Mouse (Mus musculus): ENCODE measurements around the gene Sdc4.

The Sdc4 gene

DNA sequence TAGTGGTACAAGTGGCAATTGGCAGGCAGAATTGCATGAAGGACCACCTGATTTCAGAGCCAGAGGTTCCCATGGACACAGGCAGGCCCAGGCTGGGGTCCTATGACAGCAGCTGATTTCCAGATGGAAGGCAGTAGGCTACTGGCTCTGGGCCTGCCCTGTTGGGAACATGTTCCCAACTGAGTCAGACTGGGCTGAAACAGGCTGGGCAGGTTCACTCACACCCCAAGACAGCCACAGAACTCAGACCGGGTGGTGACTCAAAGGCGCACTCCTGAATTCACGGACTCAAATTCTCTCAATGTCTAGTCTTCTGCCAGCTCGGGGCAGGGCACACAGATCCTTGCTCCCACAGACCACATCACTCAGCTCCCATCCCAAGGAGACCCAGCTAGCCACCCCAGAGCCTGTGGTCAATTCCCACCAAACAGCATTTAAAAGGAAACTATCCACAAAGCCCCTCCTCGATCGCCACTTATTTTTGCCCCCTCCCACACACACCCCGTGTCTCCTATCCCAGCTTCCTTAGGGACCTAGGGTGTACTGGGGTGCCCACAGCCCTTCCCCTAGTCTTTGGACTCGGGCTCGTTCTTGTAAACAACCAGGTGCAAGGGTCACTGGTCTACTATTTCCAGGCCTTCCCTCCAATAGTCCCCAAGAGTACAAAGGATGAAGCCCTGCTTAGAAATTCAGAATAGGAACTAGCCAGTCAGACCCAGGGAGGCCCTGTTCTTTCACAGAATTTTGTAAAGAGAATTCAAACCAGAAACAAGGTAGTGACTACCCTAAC, 11.8 kb downstream of the Sdc4 start:
- no peak for DNase-seq (ENCODE audit: low spot score)

DNA sequence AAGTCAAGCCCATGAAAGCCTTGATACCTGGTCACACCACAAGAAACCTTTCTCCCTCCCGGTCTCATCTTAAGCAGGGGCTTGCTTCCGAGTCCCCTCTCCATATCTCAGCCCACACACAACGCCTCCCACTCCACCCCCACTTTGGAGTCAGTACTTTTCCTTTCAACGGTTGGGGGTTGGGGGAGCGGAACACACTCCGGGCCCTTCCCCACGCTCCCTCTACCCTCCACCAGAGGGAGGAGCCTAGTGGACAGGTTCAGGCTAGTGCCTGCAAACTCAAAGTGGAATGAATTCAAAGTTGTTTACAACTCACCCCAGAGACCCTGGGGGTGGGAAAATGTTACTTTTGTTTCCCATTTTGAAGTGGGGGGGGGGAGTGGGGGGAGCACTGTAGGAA, 13.0 kb downstream of the Sdc4 start:
- DNase-seq (ENCODE audit: low spot score), result peak; percentile 77

- DNase-seq (ENCODE audit: low spot score), result no peak
Observed at GRCm38 (mm10) chr2:164429881-164430615, 13.6 kb downstream of the Sdc4 start.

- DNase-seq (ENCODE audit: low spot score), result no peak
Observed at GRCm38 (mm10) chr2:164428451-164428850, 15.2 kb downstream of the Sdc4 start.

GRCm38 (mm10) chr2:164426952-164427351, 16.7 kb downstream of the Sdc4 start:
- no peak for DNase-seq (ENCODE audit: low spot score)

GRCm38 (mm10) chr2:164426121-164426520, 17.6 kb downstream of the Sdc4 start:
- DNase-seq (ENCODE audit: low spot score), result no peak

DNA sequence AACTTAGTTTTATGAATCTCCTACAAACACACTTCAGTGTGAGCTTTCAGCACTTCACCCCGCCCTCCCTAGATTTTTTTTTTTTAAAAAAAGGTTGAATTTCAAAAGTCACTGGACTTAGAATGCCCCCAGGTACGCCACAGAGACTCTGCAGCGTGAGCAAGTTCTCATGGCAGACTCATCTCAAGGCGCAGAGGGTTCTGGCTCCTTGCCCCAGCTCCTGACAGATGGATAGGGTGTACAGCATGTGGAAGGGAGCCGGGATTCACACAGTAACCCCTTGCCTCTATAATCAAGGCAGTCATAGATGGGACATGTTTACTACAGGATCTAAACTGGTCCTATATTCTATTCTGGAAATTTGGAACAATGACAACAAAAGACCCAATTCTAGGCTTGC, 18.3 kb downstream of the Sdc4 start:
- DNase-seq (ENCODE audit: low spot score), result no peak

- DNase-seq (ENCODE audit: low spot score), result no peak
Observed at GRCm38 (mm10) chr2:164424406-164424805, 19.3 kb downstream of the Sdc4 start.

DNA sequence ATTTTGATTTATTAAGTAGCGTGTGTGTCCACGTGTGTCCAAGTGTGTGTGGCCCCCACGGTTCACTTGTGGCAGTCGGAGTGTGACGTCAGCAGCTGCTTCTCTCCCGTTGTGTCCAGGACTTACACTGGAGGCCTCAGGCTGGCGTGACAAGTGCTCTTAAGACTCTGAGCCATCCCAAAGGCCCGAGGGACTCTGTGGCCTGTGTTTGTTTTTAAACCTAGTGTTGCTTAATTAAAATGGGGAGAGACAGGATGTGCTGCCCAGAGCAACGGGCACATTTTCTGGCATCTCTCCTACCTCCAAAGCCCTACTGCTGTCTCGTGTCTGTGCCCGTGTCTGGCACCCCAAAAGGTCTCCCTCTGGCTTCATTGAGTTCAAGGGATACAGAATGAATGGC, 20.2 kb downstream of the Sdc4 start:
- DNase-seq (ENCODE audit: low spot score), result no peak

DNA sequence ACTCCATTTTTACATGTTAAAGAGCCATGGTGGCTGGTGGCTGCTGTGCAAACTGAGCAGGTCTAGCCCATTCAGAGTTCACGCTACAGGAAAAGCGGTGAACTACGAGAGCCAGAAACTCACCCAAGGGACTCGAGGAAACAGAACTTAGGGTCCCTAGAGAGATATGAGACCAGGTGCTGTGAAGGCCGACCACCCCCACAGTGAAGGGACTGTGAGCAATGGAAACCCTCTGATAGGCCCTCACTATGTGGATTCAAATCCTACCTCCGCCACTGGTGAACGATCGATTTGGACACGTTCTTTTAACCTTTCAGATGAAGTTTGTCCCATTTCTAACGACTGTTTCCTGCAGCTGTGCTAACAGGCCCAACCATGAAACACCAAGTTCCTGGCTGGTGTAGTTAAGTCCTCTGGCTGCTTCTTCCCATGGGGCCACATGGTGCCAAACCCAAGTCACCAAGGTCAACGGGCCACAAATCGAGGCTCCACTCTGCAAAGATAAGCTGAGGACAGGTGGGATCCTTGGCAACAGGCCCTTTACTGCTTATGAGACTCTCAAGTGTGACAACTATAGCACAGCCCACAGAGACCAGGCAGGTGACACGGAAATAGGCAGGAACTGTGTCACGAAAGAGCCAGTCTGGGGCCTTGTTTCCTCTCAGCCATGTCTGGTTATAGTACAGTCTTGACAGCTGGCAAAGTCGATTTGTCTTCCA, 20.9 kb downstream of the Sdc4 start:
- no peak for DNase-seq (ENCODE audit: low spot score)

GRCm38 (mm10) chr2:164421979-164422378, 21.7 kb downstream of the Sdc4 start:
- DNase-seq (ENCODE audit: low spot score), result no peak

- DNase-seq (ENCODE audit: low spot score), result no peak
Observed at GRCm38 (mm10) chr2:164421306-164421705, 22.4 kb downstream of the Sdc4 start.

- no peak for DNase-seq (ENCODE audit: low spot score)
Observed at GRCm38 (mm10) chr2:164419489-164419888, 24.2 kb downstream of the Sdc4 start.

- DNase-seq (ENCODE audit: low spot score), result no peak
Observed at GRCm38 (mm10) chr2:164418308-164418875, 25.3 kb downstream of the Sdc4 start.

DNA sequence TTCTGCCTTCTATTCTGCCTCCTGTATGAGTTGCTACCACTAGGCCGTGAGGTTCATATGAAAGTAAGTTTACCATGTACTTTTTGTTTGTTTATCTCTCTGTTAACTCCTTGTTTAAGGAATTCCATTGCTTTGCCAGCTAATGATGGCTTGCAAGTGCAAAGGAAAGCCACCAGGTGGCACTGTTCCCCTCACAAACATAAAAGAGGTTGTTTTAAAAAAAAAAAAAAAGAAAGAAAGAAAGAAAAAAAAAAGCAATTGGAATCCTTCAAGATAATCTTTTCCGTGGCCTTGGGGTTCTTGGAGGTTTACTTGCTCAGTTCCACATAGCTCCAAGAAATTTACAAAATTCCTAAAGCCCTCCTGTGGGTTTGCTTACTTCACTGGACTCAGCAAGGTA, 26.5 kb downstream of the Sdc4 start:
- no peak for DNase-seq (ENCODE audit: low spot score)

GRCm38 (mm10) chr2:164414581-164414980, 29.1 kb downstream of the Sdc4 start:
- no peak for DNase-seq (ENCODE audit: low spot score)

DNA sequence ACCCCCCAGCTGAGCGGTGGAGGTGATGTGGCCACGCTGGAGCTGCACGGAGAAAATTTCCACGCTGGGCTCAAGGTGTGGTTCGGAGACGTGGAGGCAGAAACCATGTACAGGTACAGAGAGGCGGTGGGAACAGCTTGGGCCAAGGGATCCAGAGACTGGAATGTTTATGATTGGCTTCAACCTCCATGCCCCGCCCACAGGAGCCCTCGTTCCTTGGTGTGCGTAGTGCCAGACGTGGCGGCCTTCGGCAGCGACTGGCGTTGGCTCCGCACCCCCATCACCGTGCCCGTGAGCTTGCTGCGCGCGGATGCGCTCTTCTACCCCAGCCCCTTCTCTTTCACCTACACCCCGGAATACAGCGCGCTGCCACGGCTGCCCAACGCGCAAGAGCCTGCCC, 29.5 kb downstream of the Sdc4 start:
- no peak for DNase-seq (ENCODE audit: low spot score)

DNA sequence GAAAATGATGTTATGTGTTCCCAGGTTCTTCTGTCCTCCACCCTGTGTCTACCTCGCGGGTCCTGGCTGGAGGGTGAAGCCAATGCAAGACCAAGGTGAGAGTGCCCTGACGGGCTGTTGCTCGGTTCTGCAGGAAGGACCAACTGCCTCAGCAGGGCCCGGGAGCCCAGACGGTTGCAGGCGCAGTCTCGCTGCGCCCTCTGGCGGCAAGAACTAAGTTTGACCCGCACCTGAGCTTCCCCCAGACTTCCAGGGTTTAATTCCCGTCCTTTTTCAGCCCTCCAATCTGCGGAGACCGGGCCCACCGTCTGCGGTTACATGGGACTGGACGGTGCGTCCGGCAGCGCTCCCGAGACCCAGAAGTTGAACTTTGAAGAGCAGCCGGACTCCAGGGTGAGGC, 36.0 kb downstream of the Sdc4 start:
- peak; percentile 55 for DNase-seq (ENCODE audit: low spot score)

DNA sequence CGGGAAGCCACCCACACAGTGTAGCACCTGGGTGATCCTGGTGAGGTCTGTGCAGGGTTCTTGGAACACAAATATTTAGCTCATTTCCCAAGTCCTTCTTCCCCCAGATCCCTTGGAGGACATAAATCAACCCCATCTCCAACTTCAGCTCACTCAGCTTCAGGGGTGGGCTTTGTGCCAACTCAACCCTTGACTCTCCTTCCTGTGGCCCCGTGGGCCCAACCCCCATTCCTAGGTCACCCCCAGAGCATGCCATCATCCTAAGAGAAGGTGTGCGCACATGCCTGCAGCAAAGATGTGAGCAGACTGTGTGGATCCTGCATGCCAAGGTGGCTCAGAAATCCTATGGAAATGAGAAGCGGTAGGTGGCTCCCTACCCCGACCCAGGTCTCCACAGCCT, 38.2 kb downstream of the Sdc4 start:
- DNase-seq (ENCODE audit: low spot score), result no peak

GRCm38 (mm10) chr2:164405060-164405459, 38.6 kb downstream of the Sdc4 start, which contains the start of gene Matn4:
Gene Matn4 (minus strand): TSS chr2:164405160.
- DNase-seq (ENCODE audit: low spot score), result no peak

- no peak for DNase-seq (ENCODE audit: low spot score)
Observed at GRCm38 (mm10) chr2:164404082-164404990, 39.4 kb downstream of the Sdc4 start.
